Mouse (Mus musculus) spleen, adult 2 months (tissue): ENCODE data around the gene Cybb.

Source experiments
- CTCF ChIP-seq: fragments of 200-500 bp; IDR thresholded peaks from 2 replicates; pipeline ENCODE4 v1.5.1; 2011; ENCODE audit warnings: mild to moderate bottlenecking, inconsistent platforms; ENCODE audit not compliant: insufficient read depth, insufficient read length, insufficient replicate concordance; ENCODE audit errors: extremely low read depth
- POLR2A ChIP-seq: fragments of 200-500 bp; IDR thresholded peaks from 2 replicates; pipeline ENCODE4 v1.6.1; 2011; ENCODE audit warnings: low read depth, low read length, inconsistent platforms

GRCm38 (mm10) chrX:9452375-9452774, 35.2 kb downstream of the Cybb start:
- TF ChIP-seq POLR2A (no peak), CTCF (no peak)
